In the genomic region with DNA sequence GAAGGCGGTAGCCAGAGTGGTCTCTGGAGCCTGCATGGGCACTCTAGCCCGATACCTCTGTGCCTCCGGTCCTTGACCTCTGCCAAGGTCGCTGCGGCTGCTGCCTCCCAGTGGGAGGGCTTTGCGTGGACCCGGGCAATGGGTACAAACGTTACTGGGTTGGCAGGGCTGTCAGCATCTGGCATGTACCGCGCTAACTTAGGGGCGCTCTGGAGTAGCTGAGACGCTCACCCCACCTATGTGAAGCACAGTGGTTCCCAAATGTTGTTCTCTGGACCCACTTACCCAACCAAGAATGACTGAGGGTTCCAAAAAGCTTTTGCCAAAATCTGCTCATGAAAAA, we compare ENCODE assay signal across 8 mouse cellular contexts. TPM values are rescaled to one million over a fixed set of nuclear protein-coding genes. Genes with fewer than 3 reads are reported as not detected.
DNase-seq lines count a peak whose midpoint lies in the region; ATAC-seq lines count a peak whose summit lies in the region.

No protein-coding gene starts in this region.

- 0 out of 2 replicates have a peak, but pooled peaks cover 6% of the 10 kb centered on the region for H3K4me1 ChIP-seq in embryonic facial prominence, embryonic 12.5 days
- peaks cover 18% of the 10 kb centered on the region for H3K4me1 ChIP-seq in limb, embryonic 10.5 days
- H3K4me1 ChIP-seq in neural tube, embryonic 15.5 days, result peaks cover 12% of the 10 kb centered on the region; the same call in 1 of the 2 replicates

- ATAC-seq in embryonic facial prominence, embryonic 12.5 days (ENCODE audit: insufficient number of reproducible peaks, insufficient read depth, low FRiP score, low TSS enrichment), result peak; percentile 71; the same call in 1 of the 2 replicates
- peak; percentile 60 for ATAC-seq in neural tube, embryonic 15.5 days (ENCODE audit: low FRiP score)

- H3K9ac ChIP-seq in embryonic facial prominence, embryonic 12.5 days, result peak overlapping the region; percentile 77
- H3K9ac ChIP-seq in neural tube, embryonic 15.5 days (replicated peaks), result peak overlapping the region; percentile 67

- peak overlapping the region; percentile 62 for H3K4me2 ChIP-seq in embryonic facial prominence, embryonic 12.5 days (replicated peaks)
- peak overlapping the region; percentile 89 for H3K4me2 ChIP-seq in neural tube, embryonic 15.5 days

- H3K9me3 ChIP-seq in embryonic facial prominence, embryonic 12.5 days, result no peaks in the 10 kb centered on the region
- no peaks in the 10 kb centered on the region for H3K9me3 ChIP-seq in limb, embryonic 10.5 days (replicated peaks)
- H3K9me3 ChIP-seq in neural tube, embryonic 15.5 days (replicated peaks), result no peaks in the 10 kb centered on the region

- H3K36me3 ChIP-seq in embryonic facial prominence, embryonic 12.5 days, result no peaks in the 10 kb centered on the region
- no peaks in the 10 kb centered on the region for H3K36me3 ChIP-seq in limb, embryonic 10.5 days
- no peaks in the 10 kb centered on the region for H3K36me3 ChIP-seq in neural tube, embryonic 15.5 days

- no peak overlapping the region; the same call in 1 of the 2 replicates for H3K27ac ChIP-seq in embryonic facial prominence, embryonic 12.5 days
- peak overlapping the region; percentile 93 for H3K27ac ChIP-seq in limb, embryonic 10.5 days
- peak overlapping the region; percentile 58; the same call in 1 of the 2 replicates for H3K27ac ChIP-seq in neural tube, embryonic 15.5 days (replicated peaks)

- no peaks in the 10 kb centered on the region for H3K27me3 ChIP-seq in embryonic facial prominence, embryonic 12.5 days
- no peaks in the 10 kb centered on the region for H3K27me3 ChIP-seq in limb, embryonic 10.5 days (ENCODE audit: low read depth, poor library complexity, severe bottlenecking)
- H3K27me3 ChIP-seq in neural tube, embryonic 15.5 days (replicated peaks), result no peaks in the 10 kb centered on the region; the same call in 1 of the 2 replicates

- peak overlapping the region; percentile 78 for H3K4me3 ChIP-seq in embryonic facial prominence, embryonic 12.5 days
- H3K4me3 ChIP-seq in limb, embryonic 10.5 days, result peak overlapping the region; percentile 80
- peak overlapping the region; percentile 76 for H3K4me3 ChIP-seq in neural tube, embryonic 15.5 days (replicated peaks)

- peak; percentile 19 for DNase-seq in left cerebral cortex, adult 11 months (ENCODE audit: low spot score)
- DNase-seq in left cerebral cortex, adult 9 months (ENCODE audit: low spot score in 2 of 2), result no peak
- DNase-seq in limb, embryonic 10.5 days (ENCODE audit: low spot score), result no peak
- no peak for DNase-seq in urinary bladder, postnatal 10 days (ENCODE audit: low spot score)
- DNase-seq in cerebellum, adult 9-11 months, result no peak
- no peak for DNase-seq in kidney, postnatal 10 days

- 3% methylated on average over 12 of the region's 12 CpGs for WGBS in embryonic facial prominence, embryonic 12.5 days
- WGBS in limb, embryonic 10.5 days, result 2% methylated on average over 12 of the region's 12 CpGs
- WGBS in neural tube, embryonic 15.5 days, result 2% methylated on average over 12 of the region's 12 CpGs

RNA-seq across cellular contexts. Expression of a gene that starts 0.3 kb away (rescaled TPM):
- 23.1 and 23.8 TPM in 2 replicates for polyA plus RNA-seq in embryonic facial prominence, embryonic 12.5 days (2016; fragmentation: Nextera tagmentation; extraction: Ambion mirVana)
- polyA plus RNA-seq in limb, embryonic 10.5 days (2016; fragmentation: Nextera tagmentation; extraction: Ambion mirVana), result 25.1 and 26.7 TPM in 2 replicates
- 13.3 and 13.5 TPM in 2 replicates for polyA plus RNA-seq in neural tube, embryonic 15.5 days (2015; fragmentation: Nextera tagmentation; extraction: Ambion mirVana)
